Mouse (Mus musculus) neural tube, embryonic 14.5 days (tissue): ENCODE measurements at regions not wholly inside any gene's neighbourhood (a gene's known extent, or its start where the extent isn't known, plus 50 kb on each side); places are given as distances from the start of the nearest gene placed in this dataset.

Experiments
- ATAC-seq: fragments of 200-750 bp; cut with Nextera tagmentation; 2 replicates; pipeline ENCODE4 v1.8.0; 2017; ENCODE audit warnings: low read depth, mild to moderate bottlenecking, moderate TSS enrichment, moderate library complexity
- H3K27ac ChIP-seq: fragments of 300-500 bp; sonication (generic); 2 replicates; pipeline ENCODE4 v1.5.1; 2014; ENCODE audit warnings: low read depth, mild to moderate bottlenecking, control low read depth, low read length, moderate library complexity, mixed read lengths
- H3K27me3 ChIP-seq: fragments of 300-500 bp; sonication (generic); 2 replicates; pipeline ENCODE4 v1.6.1; 2014; ENCODE audit warnings: low read length; ENCODE audit not compliant: control insufficient read depth, insufficient read depth
- H3K36me3 ChIP-seq: fragments of 300-500 bp; sonication (generic); 2 replicates; pipeline ENCODE4 v1.6.1; 2014; ENCODE audit warnings: low read length, mixed read lengths; ENCODE audit not compliant: control insufficient read depth, insufficient read depth
- H3K4me1 ChIP-seq: fragments of 300-500 bp; sonication (generic); 2 replicates; pipeline ENCODE4 v1.6.1; 2014; ENCODE audit warnings: low read length; ENCODE audit not compliant: control insufficient read depth, insufficient read depth
- H3K4me2 ChIP-seq: fragments of 300-500 bp; sonication (generic); 2 replicates; pipeline ENCODE4 v1.6.1; 2014; ENCODE audit warnings: mild to moderate bottlenecking, low read depth, low read length, control low read depth
- H3K4me3 ChIP-seq: fragments of 300-500 bp; sonication (generic); 2 replicates; pipeline ENCODE4 v1.5.1; 2014; ENCODE audit warnings: low read depth, low read length, control low read depth, mixed read lengths
- H3K9ac ChIP-seq: fragments of 300-500 bp; sonication (generic); replicated peaks from 2 replicates; pipeline ENCODE4 v1.6.1; 2014; ENCODE audit warnings: low read depth, mild to moderate bottlenecking, control low read depth, low read length, mixed read lengths
- H3K9me3 ChIP-seq: fragments of 300-500 bp; sonication (generic); 2 replicates; pipeline ENCODE4 v1.6.1; 2016; ENCODE audit warnings: low read length; ENCODE audit not compliant: control insufficient read depth
- WGBS: fragments of 180-500 bp; shearing (Covaris S2); extraction: QIAGEN DNeasy Blood & Tissue Kit; methylation state at CpG from one replicate; pipeline ENCODE4 v1.1.7; 2014; 5-methylcytosine and 5-hydroxymethylcytosine counted together

GRCm38 (mm10) chr17:3962176-3962575, 266.1 kb upstream of the Nox3 start:
- no peak overlapping the region for H3K4me2 ChIP-seq
- no peak for ATAC-seq
- 62% methylated on average over 3 of the region's 3 CpGs for WGBS
- no peaks in the 10 kb centered on the region for H3K4me1 ChIP-seq
- H3K9me3 ChIP-seq = no peaks in the 10 kb centered on the region
- no peak overlapping the region for H3K27ac ChIP-seq
- H3K4me3 ChIP-seq = no peak overlapping the region
- H3K36me3 ChIP-seq = no peaks in the 10 kb centered on the region
- no peak overlapping the region for H3K9ac ChIP-seq
- H3K27me3 ChIP-seq = no peaks in the 10 kb centered on the region

GRCm38 (mm10) chr17:3946540-3946939, 250.5 kb upstream of the Nox3 start:
- H3K4me2 ChIP-seq = no peak overlapping the region
- 90% methylated on average over 3 of the region's 3 CpGs for WGBS
- H3K27me3 ChIP-seq = no peaks in the 10 kb centered on the region
- no peak overlapping the region for H3K4me3 ChIP-seq
- H3K9ac ChIP-seq = no peak overlapping the region
- ATAC-seq = no peak
- H3K27ac ChIP-seq = no peak overlapping the region
- no peaks in the 10 kb centered on the region for H3K4me1 ChIP-seq
- H3K36me3 ChIP-seq = no peaks in the 10 kb centered on the region
- H3K9me3 ChIP-seq = no peaks in the 10 kb centered on the region

GRCm38 (mm10) chr17:3936361-3936760, 240.3 kb upstream of the Nox3 start:
- Histone ChIP-seq H3K4me1 (no peaks in the 10 kb centered on the region), H3K36me3 (no peaks in the 10 kb centered on the region), H3K27me3 (no peaks in the 10 kb centered on the region), H3K9me3 (no peaks in the 10 kb centered on the region), H3K4me2 (no peak overlapping the region), H3K4me3 (no peak overlapping the region), H3K27ac (no peak overlapping the region), H3K9ac (no peak overlapping the region)
- 89% methylated on average over 4 of the region's 4 CpGs for WGBS
- no peak for ATAC-seq

- Histone ChIP-seq H3K9me3 (no peaks in the 10 kb centered on the region), H3K27ac (no peak overlapping the region), H3K4me2 (no peak overlapping the region), H3K36me3 (no peaks in the 10 kb centered on the region), H3K4me1 (no peaks in the 10 kb centered on the region), H3K4me3 (no peak overlapping the region), H3K27me3 (no peaks in the 10 kb centered on the region), H3K9ac (no peak overlapping the region)
- WGBS = 26% methylated on average over 4 of the region's 4 CpGs
- no peak for ATAC-seq
Measured at GRCm38 (mm10) chr17:3933208-3933607, 237.1 kb upstream of the Nox3 start.

GRCm38 (mm10) chr17:3932071-3932470, 236.0 kb upstream of the Nox3 start:
- Histone ChIP-seq H3K27me3 (no peaks in the 10 kb centered on the region), H3K27ac (no peak overlapping the region), H3K4me1 (no peaks in the 10 kb centered on the region), H3K36me3 (no peaks in the 10 kb centered on the region), H3K9me3 (no peaks in the 10 kb centered on the region), H3K4me2 (no peak overlapping the region), H3K9ac (no peak overlapping the region), H3K4me3 (no peak overlapping the region)
- 64% methylated on average over 5 of the region's 5 CpGs for WGBS
- no peak for ATAC-seq

DNA sequence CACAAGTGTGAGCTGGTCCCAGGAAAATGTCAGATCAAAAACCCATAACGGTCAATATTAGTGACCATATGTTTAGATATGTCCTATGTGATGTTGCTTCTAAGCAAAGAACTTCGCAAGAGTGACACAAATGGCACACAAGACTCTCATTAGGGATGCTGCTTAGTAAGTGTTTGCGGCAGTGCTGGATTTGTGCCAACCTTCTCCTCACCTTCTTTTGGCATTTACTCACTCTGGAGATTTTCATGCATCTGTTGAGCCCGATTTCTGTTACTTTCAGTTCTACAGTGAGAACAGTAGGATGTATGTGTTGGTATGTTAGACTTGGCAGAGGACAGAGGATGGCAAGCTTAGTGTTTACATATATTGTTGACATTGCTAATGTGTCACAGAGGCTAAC, 231.0 kb upstream of the Nox3 start:
- Histone ChIP-seq H3K4me1 (no peaks in the 10 kb centered on the region), H3K27me3 (no peaks in the 10 kb centered on the region), H3K36me3 (no peaks in the 10 kb centered on the region), H3K27ac (no peak overlapping the region), H3K4me2 (no peak overlapping the region), H3K4me3 (no peak overlapping the region), H3K9me3 (no peaks in the 10 kb centered on the region), H3K9ac (no peak overlapping the region)
- ATAC-seq = no peak
- WGBS = 70% methylated on average over 4 of the region's 4 CpGs

DNA sequence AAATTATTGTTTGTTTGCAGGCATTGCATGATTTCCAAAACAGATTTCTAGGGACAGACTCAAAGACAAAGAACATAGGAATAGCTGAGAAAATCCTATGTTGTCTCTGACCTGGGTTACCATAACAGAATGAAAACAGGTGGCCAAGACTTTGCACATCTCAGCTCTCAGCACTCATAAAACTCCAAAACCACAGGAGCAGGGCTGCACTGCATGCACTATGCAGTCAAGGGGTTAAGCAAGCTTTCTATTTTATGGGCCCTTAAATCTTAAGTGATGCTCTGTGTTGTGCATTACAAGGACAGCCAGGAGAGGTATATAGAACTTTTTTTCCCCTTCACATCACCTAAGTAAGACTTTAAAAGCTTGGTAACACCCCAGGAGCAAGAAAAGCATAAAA, 224.2 kb upstream of the Nox3 start:
- no peak overlapping the region for H3K4me3 ChIP-seq
- H3K4me2 ChIP-seq = no peak overlapping the region
- H3K27ac ChIP-seq = no peak overlapping the region
- H3K9me3 ChIP-seq = no peaks in the 10 kb centered on the region
- no peaks in the 10 kb centered on the region for H3K4me1 ChIP-seq
- H3K9ac ChIP-seq = no peak overlapping the region
- ATAC-seq = no peak
- H3K36me3 ChIP-seq = no peaks in the 10 kb centered on the region
- H3K27me3 ChIP-seq = no peaks in the 10 kb centered on the region

DNA sequence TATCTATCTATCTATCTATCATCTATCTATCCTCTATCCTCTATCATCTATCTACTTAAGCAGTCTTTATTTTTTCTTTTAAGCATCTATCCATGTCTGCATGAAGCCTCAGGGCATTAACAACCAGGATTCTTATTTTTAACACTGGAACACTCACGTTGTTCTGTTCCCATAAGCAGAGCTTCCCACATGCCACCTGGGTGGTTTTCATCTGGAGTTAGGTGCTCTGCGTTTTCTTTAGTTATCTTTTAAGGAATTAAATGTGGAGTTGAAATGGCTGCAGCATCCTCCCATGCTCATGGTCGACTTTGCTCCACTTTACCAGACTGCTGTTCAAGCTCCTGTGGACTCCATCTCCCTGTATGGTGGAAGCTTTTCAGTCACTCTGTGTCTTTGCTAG, 196.8 kb upstream of the Nox3 start:
- Histone ChIP-seq H3K4me2 (no peak overlapping the region), H3K4me1 (no peaks in the 10 kb centered on the region), H3K4me3 (no peak overlapping the region), H3K27ac (no peak overlapping the region), H3K9me3 (no peaks in the 10 kb centered on the region), H3K9ac (no peak overlapping the region), H3K27me3 (no peaks in the 10 kb centered on the region), H3K36me3 (no peaks in the 10 kb centered on the region)
- ATAC-seq = no peak
- WGBS = 84% methylated on average over 3 of the region's 3 CpGs

DNA sequence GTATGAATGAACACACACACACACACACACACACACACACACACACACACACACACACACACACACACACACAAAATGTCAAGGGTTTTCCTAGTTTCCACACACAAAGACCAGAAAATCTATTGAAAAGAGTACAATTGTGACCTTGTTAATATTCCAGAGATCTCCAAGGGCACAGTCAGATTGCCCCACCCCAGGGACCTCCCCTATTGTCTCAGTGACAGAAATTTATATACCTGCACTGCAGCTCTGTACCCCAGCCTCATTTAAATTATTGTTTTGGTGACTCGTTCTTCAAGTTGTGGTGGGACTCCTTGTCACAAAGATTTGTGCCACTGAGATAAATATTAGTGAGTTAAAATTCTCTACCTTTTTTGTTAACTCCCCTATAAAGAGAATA, 187.1 kb upstream of the Nox3 start:
- no peak for ATAC-seq
- Histone ChIP-seq H3K27me3 (no peaks in the 10 kb centered on the region), H3K36me3 (no peaks in the 10 kb centered on the region), H3K4me1 (no peaks in the 10 kb centered on the region), H3K9ac (no peak overlapping the region), H3K9me3 (no peaks in the 10 kb centered on the region), H3K27ac (no peak overlapping the region), H3K4me3 (no peak overlapping the region), H3K4me2 (no peak overlapping the region)
- 16% methylated on average over 1 of the region's 1 CpGs for WGBS

GRCm38 (mm10) chr17:3879075-3879474, 183.0 kb upstream of the Nox3 start:
- Histone ChIP-seq H3K27ac (no peak overlapping the region), H3K27me3 (no peaks in the 10 kb centered on the region), H3K4me1 (no peaks in the 10 kb centered on the region), H3K4me3 (no peak overlapping the region), H3K9me3 (no peaks in the 10 kb centered on the region), H3K9ac (no peak overlapping the region), H3K4me2 (no peak overlapping the region), H3K36me3 (no peaks in the 10 kb centered on the region)
- WGBS = 71% methylated on average over 3 of the region's 3 CpGs
- ATAC-seq = no peak
